Comparison of ENCODE assay signal across 25 mouse cellular contexts in genomic region chr4:68624025-68624342, GRCm38 (mm10).
"Had no signal": no experiment of that assay in that cellular context is flagged by ENCODE, and none has a peak within 500 bp of the region (broad histone marks: within the 10 kb centered on the region; RNA-seq: fewer than 3 reads in every experiment).

No protein-coding gene starts in this region.

- H3K4me1 ChIP-seq: heart, embryonic 13.5 days; heart, embryonic 15.5 days; kidney, embryonic 15.5 days; limb, embryonic 10.5 days; limb, embryonic 12.5 days had no signal

- H3K9me3 ChIP-seq: heart, embryonic 13.5 days; heart, embryonic 15.5 days; hindbrain, embryonic 12.5 days; kidney, embryonic 15.5 days; limb, embryonic 10.5 days; limb, embryonic 12.5 days had no signal

- H3K4me2 ChIP-seq: heart, embryonic 11.5 days; heart, embryonic 13.5 days; heart, embryonic 15.5 days; hindbrain, embryonic 12.5 days; hindbrain, embryonic 14.5 days; kidney, embryonic 15.5 days; limb, embryonic 12.5 days had no signal

- H3K4me3 ChIP-seq: heart, adult 2 months; heart, embryonic 13.5 days; heart, embryonic 15.5 days; hindbrain, embryonic 12.5 days; kidney, embryonic 15.5 days; layer of hippocampus, adult 2 months; left cerebral cortex, adult 2 months; limb, embryonic 10.5 days; limb, embryonic 12.5 days had no signal

- H3K36me3 ChIP-seq: heart, embryonic 13.5 days; heart, embryonic 15.5 days; hindbrain, embryonic 12.5 days; kidney, embryonic 15.5 days; limb, embryonic 10.5 days; limb, embryonic 12.5 days had no signal

- H3K27me3 ChIP-seq: heart, embryonic 13.5 days; heart, embryonic 15.5 days; hindbrain, embryonic 12.5 days; kidney, embryonic 15.5 days; limb, embryonic 12.5 days had no signal

- H3K27ac ChIP-seq: heart, adult 2 months; heart, embryonic 13.5 days; heart, embryonic 15.5 days; hindbrain, embryonic 12.5 days; hindbrain, embryonic 14.5 days; kidney, embryonic 15.5 days; kidney, postnatal 0 days; layer of hippocampus, adult 2 months; left cerebral cortex, adult 2 months; limb, embryonic 10.5 days; limb, embryonic 12.5 days had no signal

- H3K9ac ChIP-seq: forebrain, postnatal 0 days; heart, embryonic 13.5 days; heart, embryonic 15.5 days; hindbrain, embryonic 12.5 days; hindbrain, embryonic 14.5 days; kidney, embryonic 15.5 days; limb, embryonic 12.5 days had no signal

- ATAC-seq: forebrain, postnatal 0 days; hindbrain, embryonic 16.5 days; intestine, embryonic 16.5 days had no signal

- DNase-seq: forebrain, postnatal 0 days; gastrocnemius, postnatal 14 days; gastrocnemius, postnatal 36 days; heart, adult 11 months; heart, adult 2 months; heart, postnatal 14 days; heart, postnatal 36 days; kidney, adult 11 months; kidney, adult 2 months; kidney, adult 9 months; kidney, postnatal 14 days; kidney, postnatal 4 days had no signal
